In the genomic region with DNA sequence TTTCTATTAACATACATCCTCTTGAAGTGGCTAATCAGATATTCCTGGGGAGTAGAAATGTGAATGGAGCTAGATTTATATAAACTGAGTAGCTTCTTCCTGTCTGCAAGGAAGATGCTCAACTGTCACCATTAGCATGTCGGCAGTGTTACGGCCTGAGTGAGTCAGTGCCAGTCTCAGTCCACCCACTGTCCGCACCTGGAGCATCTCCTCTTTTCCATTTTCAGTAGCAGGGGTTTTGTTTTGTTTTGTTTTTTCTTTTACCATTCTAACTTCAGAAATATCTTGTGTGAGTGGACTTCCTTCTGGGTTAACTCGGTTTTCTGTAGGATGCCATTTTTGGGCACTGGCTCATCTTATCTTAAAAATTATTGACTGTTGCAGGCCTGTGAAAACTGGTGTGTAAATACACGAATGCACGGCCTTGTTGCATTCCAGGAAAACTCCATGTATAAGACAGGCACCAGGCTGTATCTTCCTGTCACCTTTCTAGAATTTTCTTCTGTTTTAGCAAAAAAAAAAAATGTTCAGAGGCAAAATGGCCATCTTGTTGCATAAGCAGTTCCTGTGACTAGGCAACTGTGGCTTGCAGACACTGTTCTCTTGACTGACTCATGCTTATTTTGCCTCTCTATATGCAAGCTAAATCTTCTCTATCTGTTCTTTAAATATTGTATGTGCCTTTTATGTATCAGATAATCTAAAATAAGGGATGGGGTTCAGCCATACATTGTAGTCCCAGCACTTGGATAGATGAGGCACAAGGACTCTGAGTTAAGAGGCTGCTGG, we compare ENCODE assay signal across 20 mouse cellular contexts. TPM values are rescaled to one million over a fixed set of nuclear protein-coding genes. Genes with fewer than 3 reads are reported as not detected.
DNase-seq lines count a peak whose midpoint lies in the region; TF ChIP-seq lines count a peak whose summit lies in the region.
"Had no signal": no experiment of that assay in that cellular context is flagged by ENCODE, and none has a peak within 500 bp of the region (broad histone marks: within the 10 kb centered on the region; RNA-seq: fewer than 3 reads in every experiment).

No protein-coding gene starts in this region.

- TF ChIP-seq POLR2A in cortical plate, adult 2 months (IDR thresholded peaks at IDR 0.05; ENCODE audit: extremely low read depth, insufficient read depth, low read length): no peak

- H3K4me3 ChIP-seq in left cerebral cortex, adult 2 months: no peak overlapping the region
- no peak overlapping the region for H3K4me3 ChIP-seq in cortical plate, adult 2 months (ENCODE audit: insufficient read depth, low read length)
- peak overlapping the region; percentile 83 for H3K4me3 ChIP-seq in megakaryocyte, embryonic 14.5 days (replicated peaks)
- H3K4me3 ChIP-seq in midbrain, embryonic 10.5 days: no peak overlapping the region
- H3K4me3 ChIP-seq: forebrain, embryonic 10.5 days; heart, adult 2 months; hindbrain, embryonic 12.5 days; midbrain, embryonic 12.5 days; neural tube, embryonic 15.5 days had no signal

- H3K27ac ChIP-seq in left cerebral cortex, adult 2 months: peak overlapping the region; percentile 83
- peak overlapping the region; percentile 41 for H3K27ac ChIP-seq in cortical plate, adult 2 months (ENCODE audit: insufficient read depth, low read length)
- H3K27ac ChIP-seq in midbrain, embryonic 10.5 days (replicated peaks): no peak overlapping the region
- H3K27ac ChIP-seq: forebrain, embryonic 10.5 days; heart, adult 2 months; liver, embryonic 14.5 days; midbrain, embryonic 12.5 days; neural tube, embryonic 15.5 days had no signal

- no peaks in the 10 kb centered on the region for H3K27me3 ChIP-seq in megakaryocyte, embryonic 14.5 days (replicated peaks)
- no peaks in the 10 kb centered on the region for H3K27me3 ChIP-seq in midbrain, embryonic 10.5 days (ENCODE audit: low read depth, poor library complexity, severe bottlenecking)
- H3K27me3 ChIP-seq: hindbrain, embryonic 12.5 days; midbrain, embryonic 12.5 days; neural tube, embryonic 15.5 days had no signal

- no peak for TF ChIP-seq CTCF in left cerebral cortex, adult 2 months (IDR thresholded peaks at IDR 0.05)
- no peak for TF ChIP-seq CTCF in cortical plate, adult 2 months (IDR thresholded peaks at IDR 0.05; ENCODE audit: extremely low read depth, insufficient read depth, low read length)

- no peak for DNase-seq in left cerebral cortex, adult 2 months (ENCODE audit: extremely low spot score in 1 of 2, low spot score in 2 of 2)
- DNase-seq in left cerebral cortex, adult 11 months (ENCODE audit: low spot score): no peak
- peak; percentile 33 for DNase-seq in NIH3T3 (ENCODE audit: low read depth)
- DNase-seq in midbrain, embryonic 10.5 days (ENCODE audit: low spot score): no peak
- DNase-seq in adrenal gland, adult 2 months: no peak
- DNase-seq: adrenal gland, adult 8-10 months; cerebellum, adult 9-10 months; gastrocnemius, postnatal 25 days; heart, adult 2 months; kidney, postnatal 4 days; layer of hippocampus, adult 9-11 months; lung, postnatal 4 days; right cerebral cortex, postnatal 4 days had no signal

- no peaks in the 10 kb centered on the region for H3K9me3 ChIP-seq in megakaryocyte, embryonic 14.5 days
- H3K9me3 ChIP-seq in midbrain, embryonic 10.5 days (replicated peaks): no peaks in the 10 kb centered on the region
- H3K9me3 ChIP-seq: forebrain, embryonic 10.5 days; hindbrain, embryonic 12.5 days; midbrain, embryonic 12.5 days; neural tube, embryonic 15.5 days had no signal

- WGBS in midbrain, embryonic 10.5 days: 91% methylated on average over 6 of the region's 6 CpGs

- peaks cover 7% of the 10 kb centered on the region for H3K4me1 ChIP-seq in cortical plate, adult 2 months (ENCODE audit: control insufficient read depth, insufficient read depth, low read length)
- H3K4me1 ChIP-seq in megakaryocyte, embryonic 14.5 days: peaks cover 96% of the 10 kb centered on the region
- 0 out of 2 replicates have a peak, but pooled peaks cover 4% of the 10 kb centered on the region for H3K4me1 ChIP-seq in midbrain, embryonic 10.5 days
- H3K4me1 ChIP-seq: forebrain, embryonic 10.5 days; hindbrain, embryonic 12.5 days; midbrain, embryonic 12.5 days; neural tube, embryonic 15.5 days had no signal

- peaks cover 88% of the 10 kb centered on the region for H3K36me3 ChIP-seq in megakaryocyte, embryonic 14.5 days (replicated peaks; ENCODE audit: low read length)
- peaks cover 84% of the 10 kb centered on the region for H3K36me3 ChIP-seq in midbrain, embryonic 10.5 days

- intact Hi-C loops in left cerebral cortex, adult 2 months (cut with DNase I): loop anchor here (5.0 kb wide), 1 partner anchor 43 kb away; a partner anchor contains a TSS

RNA-seq across cellular contexts. Expression of a gene that starts 9.6 kb away (rescaled TPM):
- 1 to 10 TPM; 1.6 to 3.3 TPM for total RNA-seq in left cerebral cortex, adult 2 months (2021)
- polyA plus RNA-seq in cortical plate, adult 2 months (2012; rRNA removed): 1.7 and 1.8 TPM in 2 replicates
- not detected in 2 replicates for polyA plus RNA-seq in megakaryocyte, embryonic 14.5 days (2012; ENCODE audit: insufficient read depth, low replicate concordance)
- 3.3 and 3.4 TPM in 2 replicates for polyA plus RNA-seq in midbrain, embryonic 10.5 days (2016; fragmentation: Nextera tagmentation; extraction: Ambion mirVana)
- total RNA-seq in adrenal gland, adult 2 months (2021): 1 to 10 TPM in 1 of 2 experiments, not detected in 1; 1.7 TPM
- polyA plus RNA-seq in adrenal gland, adult 2 months (2012; rRNA removed): 0.31 and 0.40 TPM in 2 replicates

RNA-seq across cellular contexts. Expression of a gene that starts 33.6 kb away (rescaled TPM):
- 1 to 10 TPM; 1.6 to 1.7 TPM for total RNA-seq in left cerebral cortex, adult 2 months (2021)
- 1.4 and 1.8 TPM in 2 replicates for polyA plus RNA-seq in cortical plate, adult 2 months (2012; rRNA removed)
- polyA plus RNA-seq in megakaryocyte, embryonic 14.5 days (2012; ENCODE audit: insufficient read depth, low replicate concordance): 0.50 TPM in 1 of 2 replicates, not detected in the other
- 2.3 and 4.0 TPM in 2 replicates for polyA plus RNA-seq in midbrain, embryonic 10.5 days (2016; fragmentation: Nextera tagmentation; extraction: Ambion mirVana)
- 100 to 1,000 TPM in 1 of 2 experiments, 10 to 100 TPM in 1; 97.4 to 350 TPM for total RNA-seq in adrenal gland, adult 2 months (2021)
- polyA plus RNA-seq in adrenal gland, adult 2 months (2012; rRNA removed): 193 and 279 TPM in 2 replicates

RNA-seq across cellular contexts. Expression of a gene that starts 44.4 kb away (rescaled TPM):
- 10 to 100 TPM; 86.2 to 88.2 TPM for total RNA-seq in left cerebral cortex, adult 2 months (2021)
- 125 and 127 TPM in 2 replicates for polyA plus RNA-seq in cortical plate, adult 2 months (2012; rRNA removed)
- 23.4 and 34.8 TPM in 2 replicates for polyA plus RNA-seq in megakaryocyte, embryonic 14.5 days (2012; ENCODE audit: insufficient read depth, low replicate concordance)
- 36.1 and 40.7 TPM in 2 replicates for polyA plus RNA-seq in midbrain, embryonic 10.5 days (2016; fragmentation: Nextera tagmentation; extraction: Ambion mirVana)
- total RNA-seq in adrenal gland, adult 2 months (2021): 10 to 100 TPM; 74.4 to 85.2 TPM
- polyA plus RNA-seq in adrenal gland, adult 2 months (2012; rRNA removed): 52.9 and 65.3 TPM in 2 replicates

RNA-seq across cellular contexts. Expression of a gene that starts 45.5 kb away (rescaled TPM):
- 1 to 10 TPM; 7.4 to 7.7 TPM for total RNA-seq in left cerebral cortex, adult 2 months (2021)
- polyA plus RNA-seq in cortical plate, adult 2 months (2012; rRNA removed): 10.7 and 12.0 TPM in 2 replicates
- polyA plus RNA-seq in megakaryocyte, embryonic 14.5 days (2012; ENCODE audit: insufficient read depth, low replicate concordance): 1.2 and 1.4 TPM in 2 replicates
- polyA plus RNA-seq in midbrain, embryonic 10.5 days (2016; fragmentation: Nextera tagmentation; extraction: Ambion mirVana): 0.46 and 0.56 TPM in 2 replicates
- 1 to 10 TPM; 1.2 to 1.3 TPM for total RNA-seq in adrenal gland, adult 2 months (2021)
- 1.1 TPM in 2 replicates for polyA plus RNA-seq in adrenal gland, adult 2 months (2012; rRNA removed)

Comparison
In these comparisons a context has a peak if more than half of its experiments do, and no peak if none do; other contexts are left out.
1. RNA of a gene that starts 33.6 kb away (polyA plus RNA-seq): 193 to 279 TPM in adrenal gland, adult 2 months; 2.3 to 4.0 TPM in midbrain, embryonic 10.5 days, 1.4 to 1.8 TPM in cortical plate, adult 2 months and 0.50 TPM in megakaryocyte, embryonic 14.5 days; every median in the first group is over 10 times any median in the second.